Mouse (Mus musculus): Measurements from ENCODE around the gene Taar1.

GRCm38 (mm10) chr10:23960444-23960915, 40.3 kb downstream of the Taar1 start, which contains the start of gene Taar4:
- TF ChIP-seq EP300 (optimal IDR thresholded peaks at IDR 0.05) (no peak), CTCF (IDR thresholded peaks at IDR 0.05; ENCODE audit: low read depth) (no peak)
